Mouse (Mus musculus) right cerebral cortex, postnatal 25 days (tissue): ENCODE measurements around the gene Sync.

Experiments used
- DNase-seq: peaks from one replicate; pipeline ENCODE4 v3.0.0; 2022

Gene Sync

GRCm38 (mm10) chr4:129287472-129287981, at the start of gene Sync:
Sync (plus strand) TSS chr4:129287617.
- no peak for DNase-seq

- DNase-seq, result no peak
These were observed 49.5 kb upstream of the Sync start for GRCm38 (mm10) chr4:129237843-129238441.

GRCm38 (mm10) chr4:129238579-129239016, 48.8 kb upstream of the Sync start:
- no peak for DNase-seq

GRCm38 (mm10) chr4:129239075-129239474, 48.3 kb upstream of the Sync start:
- peak; percentile 87 for DNase-seq

GRCm38 (mm10) chr4:129241898-129242297, 45.5 kb upstream of the Sync start:
- DNase-seq, result no peak

- no peak for DNase-seq
These were observed 45.1 kb upstream of the Sync start for GRCm38 (mm10) chr4:129242327-129242726.

- DNase-seq, result no peak
These were observed 44.7 kb upstream of the Sync start for GRCm38 (mm10) chr4:129242761-129243160.

- no peak for DNase-seq
These were observed 42.6 kb upstream of the Sync start for GRCm38 (mm10) chr4:129244802-129245201.

- no peak for DNase-seq
These were observed 40.8 kb upstream of the Sync start for GRCm38 (mm10) chr4:129246360-129247301.

- no peak for DNase-seq
These were observed 39.8 kb upstream of the Sync start for GRCm38 (mm10) chr4:129247381-129248242.

GRCm38 (mm10) chr4:129248243-129248767, 39.1 kb upstream of the Sync start:
- DNase-seq, result no peak

- DNase-seq, result no peak
These were observed 38.1 kb upstream of the Sync start for GRCm38 (mm10) chr4:129249288-129249687.

- no peak for DNase-seq
These were observed 36.5 kb upstream of the Sync start for GRCm38 (mm10) chr4:129250759-129251481.

GRCm38 (mm10) chr4:129251482-129252125, 35.8 kb upstream of the Sync start:
- DNase-seq, result no peak

GRCm38 (mm10) chr4:129252492-129252891, 34.9 kb upstream of the Sync start:
- no peak for DNase-seq

GRCm38 (mm10) chr4:129254571-129254970, 32.8 kb upstream of the Sync start:
- DNase-seq, result no peak

GRCm38 (mm10) chr4:129256450-129257380, 30.7 kb upstream of the Sync start:
- no peak for DNase-seq

- no peak for DNase-seq
These were observed 28.3 kb upstream of the Sync start for GRCm38 (mm10) chr4:129259101-129259500.

- no peak for DNase-seq
These were observed 26.7 kb upstream of the Sync start for GRCm38 (mm10) chr4:129260678-129261077.

GRCm38 (mm10) chr4:129261196-129261595, 26.2 kb upstream of the Sync start, which contains the start of gene C77080:
C77080 (minus strand) TSS chr4:129261404.
- no peak for DNase-seq
